Mouse (Mus musculus): ENCODE measurements around the gene Mdfi. TPM values are rescaled to one million over a fixed set of nuclear protein-coding genes. Genes with fewer than 3 reads are reported as not detected.
"Not testable (repeated sequence)": the region's sequence is repeated elsewhere in the genome, so short reads cannot be mapped to it uniquely, and the experiment has no call there.

The Mdfi gene
- polyA plus RNA-seq, 1 experiment from 2014 or later, result 3.6 TPM

DNA sequence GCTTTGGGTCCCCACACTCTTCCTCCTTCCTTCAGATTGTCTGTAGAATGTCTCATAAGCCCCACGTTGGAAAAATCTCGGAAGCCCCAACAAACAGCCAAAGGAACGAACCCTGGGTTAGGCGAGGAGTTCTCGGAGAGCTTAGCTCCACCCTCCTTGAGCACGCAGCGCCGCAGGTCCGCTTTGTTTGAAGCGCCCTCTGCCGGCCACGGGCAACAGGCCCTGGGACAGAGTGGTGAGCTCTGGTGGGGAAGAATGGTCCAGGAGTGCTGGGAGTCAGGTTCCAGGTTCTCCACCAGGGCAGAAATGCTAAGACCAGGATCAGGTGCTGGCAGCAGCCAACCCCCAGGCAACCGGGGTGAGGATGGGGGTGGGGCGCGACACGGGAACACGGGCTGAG lies 30.0 kb upstream of the Mdfi start:
- Histone ChIP-seq H3K36me3 (peaks cover 14% of the 10 kb centered on the region), H3K27me3 (peaks cover 6% of the 10 kb centered on the region; the same call in 1 of the 2 replicates), H3K4me2 (peak overlapping the region; percentile 37), H3K4me1 (replicated peaks) (0 out of 2 replicates have a peak, but pooled peaks cover 3% of the 10 kb centered on the region), H3K9ac (no peak overlapping the region), H3K27ac (replicated peaks) (no peak overlapping the region), H3K4me3 (no peak overlapping the region), H3K9me3 (no peaks in the 10 kb centered on the region)
- WGBS, result 2% methylated on average over 17 of the region's 17 CpGs
- ATAC-seq (ENCODE audit: low read depth), result peak; percentile 64

DNA sequence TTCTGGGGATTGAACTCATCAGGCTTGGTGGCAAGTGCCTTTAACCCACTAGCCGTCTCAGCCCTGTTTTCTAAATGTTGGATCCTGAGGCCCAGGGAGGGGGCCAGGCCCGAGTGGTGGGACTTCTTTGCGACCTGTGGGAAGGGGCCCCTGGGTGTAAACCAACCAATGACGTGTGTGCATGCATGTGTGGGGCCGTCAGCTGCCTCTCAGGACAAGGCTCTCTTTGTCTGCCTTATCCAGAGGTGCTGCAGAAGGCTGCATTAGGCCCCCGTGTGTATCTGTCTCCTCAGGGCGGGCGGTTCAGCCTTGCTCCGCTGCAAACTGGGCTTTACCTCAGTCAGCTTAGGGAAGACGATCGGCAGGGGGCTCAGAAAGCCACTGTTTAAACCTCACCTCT lies 28.9 kb upstream of the Mdfi start:
- H3K4me1 ChIP-seq (replicated peaks), result 0 out of 2 replicates have a peak, but pooled peaks cover 3% of the 10 kb centered on the region
- no peak overlapping the region for H3K4me3 ChIP-seq
- no peaks in the 10 kb centered on the region for H3K9me3 ChIP-seq
- no peak overlapping the region for H3K9ac ChIP-seq
- ATAC-seq (ENCODE audit: low read depth), result no peak
- no peak overlapping the region for H3K4me2 ChIP-seq
- no peaks in the 10 kb centered on the region for H3K27me3 ChIP-seq
- peaks cover 6% of the 10 kb centered on the region; the same call in 1 of the 2 replicates for H3K36me3 ChIP-seq
- no peak overlapping the region for H3K27ac ChIP-seq (replicated peaks)
- 14% methylated on average over 11 of the region's 11 CpGs for WGBS

DNA sequence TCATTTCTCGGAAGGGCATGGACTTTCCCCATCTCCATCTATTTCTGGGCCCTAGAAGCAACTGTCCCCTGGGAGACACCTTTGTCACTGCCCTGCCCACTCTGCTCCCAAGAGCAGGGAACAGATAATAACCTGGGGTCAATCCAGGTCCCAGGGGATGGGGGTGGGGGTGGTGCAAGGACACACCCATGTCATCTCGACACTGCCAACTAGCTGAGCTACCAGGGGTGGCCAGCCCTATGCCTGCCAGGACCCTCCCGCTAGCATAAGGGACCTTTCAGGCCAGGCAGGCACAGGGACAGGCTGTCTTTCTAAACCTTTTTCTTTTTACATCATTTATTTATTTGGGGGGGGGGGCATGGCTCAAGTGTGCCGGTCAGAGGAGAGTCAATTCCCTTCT lies 28.5 kb upstream of the Mdfi start:
- Histone ChIP-seq H3K4me2 (no peak overlapping the region), H3K36me3 (0 out of 2 replicates have a peak, but pooled peaks cover 2% of the 10 kb centered on the region), H3K4me1 (replicated peaks) (0 out of 2 replicates have a peak, but pooled peaks cover 3% of the 10 kb centered on the region), H3K4me3 (no peak overlapping the region), H3K9ac (no peak overlapping the region), H3K9me3 (0 out of 2 replicates have a peak, but pooled peaks cover under 1% of the 10 kb centered on the region), H3K27ac (replicated peaks) (no peak overlapping the region), H3K27me3 (no peaks in the 10 kb centered on the region)
- ATAC-seq (ENCODE audit: low read depth), result no peak
- WGBS, result 51% methylated on average over 4 of the region's 4 CpGs

DNA sequence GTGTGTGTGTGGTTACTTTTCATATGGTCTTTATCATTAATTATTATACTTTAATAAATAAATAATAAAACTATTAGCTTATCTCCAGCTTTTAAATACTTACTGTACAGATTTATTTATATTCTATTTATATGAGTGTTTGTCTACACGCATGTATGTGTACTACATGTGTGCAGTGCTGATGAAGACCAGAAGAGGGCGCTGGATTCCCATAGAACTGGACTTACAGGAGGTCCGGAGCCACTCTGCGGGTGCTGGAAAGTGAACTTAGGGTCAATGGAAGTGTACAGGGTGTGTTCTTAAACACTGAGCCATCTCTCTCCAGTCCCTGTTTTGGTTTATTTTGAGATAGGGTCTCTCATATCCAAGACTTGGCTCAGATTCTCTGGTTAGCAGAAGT lies 21.1 kb upstream of the Mdfi start:
- H3K4me3 ChIP-seq, result no peak overlapping the region
- peaks cover 7% of the 10 kb centered on the region; the same call in 1 of the 2 replicates for H3K9me3 ChIP-seq
- WGBS, result 78% methylated on average over 4 of the region's 4 CpGs

DNA sequence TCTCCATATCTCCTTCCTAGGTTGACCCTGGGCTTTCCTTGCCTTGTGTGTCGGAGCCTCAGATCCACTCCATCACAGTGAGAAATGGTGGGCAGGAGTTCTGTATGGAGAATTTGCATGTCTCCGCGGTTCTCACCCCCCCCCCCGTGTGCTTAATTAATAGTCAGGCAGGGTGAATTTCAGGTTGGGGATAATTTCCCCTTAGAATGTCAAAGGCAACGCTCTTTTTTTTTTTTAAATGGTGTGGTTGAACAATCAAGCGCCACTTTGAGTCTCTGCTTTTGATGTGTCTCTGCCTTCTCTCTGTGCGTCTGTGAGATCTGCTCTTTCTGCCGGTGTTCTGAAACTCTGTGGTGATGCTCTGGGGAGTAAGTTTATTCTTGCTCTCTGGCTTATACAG lies 20.4 kb upstream of the Mdfi start:
- H3K4me1 ChIP-seq (replicated peaks), result peaks cover 9% of the 10 kb centered on the region; the same call in 1 of the 2 replicates
- WGBS, result 69% methylated on average over 8 of the region's 8 CpGs
- H3K4me2 ChIP-seq, result no peak overlapping the region
- H3K27ac ChIP-seq (replicated peaks), result no peak overlapping the region
- H3K27me3 ChIP-seq, result peaks cover 16% of the 10 kb centered on the region
- ATAC-seq (ENCODE audit: low read depth), result no peak
- H3K9ac ChIP-seq, result no peak overlapping the region
- no peaks in the 10 kb centered on the region for H3K36me3 ChIP-seq
- no peak overlapping the region for H3K4me3 ChIP-seq
- H3K9me3 ChIP-seq, result peaks cover 7% of the 10 kb centered on the region; the same call in 1 of the 2 replicates

More for the DNA sequence above, 21.1 kb upstream of the Mdfi start:
- Histone ChIP-seq H3K9ac (no peak overlapping the region), H3K27ac (replicated peaks) (no peak overlapping the region), H3K36me3 (no peaks in the 10 kb centered on the region), H3K4me2 (no peak overlapping the region), H3K27me3 (peaks cover 16% of the 10 kb centered on the region), H3K4me1 (replicated peaks) (0 out of 2 replicates have a peak, but pooled peaks cover 9% of the 10 kb centered on the region)
- no peak for ATAC-seq (ENCODE audit: low read depth)

DNA sequence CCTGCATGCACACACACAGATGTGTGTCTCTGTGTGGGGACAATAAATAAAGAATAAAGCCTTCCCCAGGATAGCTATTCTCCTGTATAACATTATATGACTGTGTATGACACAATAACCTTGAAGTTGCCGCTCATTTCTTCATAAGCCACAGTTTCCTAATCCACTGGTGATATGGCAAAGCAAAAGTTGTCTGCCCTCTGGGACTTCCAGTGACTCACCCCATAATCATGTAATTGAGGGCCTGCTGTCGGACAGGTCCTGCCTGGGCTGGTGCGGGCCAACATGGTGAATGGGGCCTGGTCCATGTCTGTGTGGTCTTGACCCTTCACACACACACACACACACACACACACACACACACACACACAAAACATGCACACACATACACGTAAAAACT lies 19.3 kb upstream of the Mdfi start:
- Histone ChIP-seq H3K4me2 (no peak overlapping the region), H3K9me3 (peaks cover 7% of the 10 kb centered on the region; the same call in 1 of the 2 replicates), H3K27me3 (peaks cover 16% of the 10 kb centered on the region), H3K27ac (replicated peaks) (no peak overlapping the region), H3K4me1 (replicated peaks) (peaks cover 9% of the 10 kb centered on the region; the same call in 1 of the 2 replicates), H3K36me3 (no peaks in the 10 kb centered on the region), H3K9ac (no peak overlapping the region), H3K4me3 (no peak overlapping the region)
- no peak for ATAC-seq (ENCODE audit: low read depth)
- WGBS, result 89% methylated on average over 4 of the region's 4 CpGs

DNA sequence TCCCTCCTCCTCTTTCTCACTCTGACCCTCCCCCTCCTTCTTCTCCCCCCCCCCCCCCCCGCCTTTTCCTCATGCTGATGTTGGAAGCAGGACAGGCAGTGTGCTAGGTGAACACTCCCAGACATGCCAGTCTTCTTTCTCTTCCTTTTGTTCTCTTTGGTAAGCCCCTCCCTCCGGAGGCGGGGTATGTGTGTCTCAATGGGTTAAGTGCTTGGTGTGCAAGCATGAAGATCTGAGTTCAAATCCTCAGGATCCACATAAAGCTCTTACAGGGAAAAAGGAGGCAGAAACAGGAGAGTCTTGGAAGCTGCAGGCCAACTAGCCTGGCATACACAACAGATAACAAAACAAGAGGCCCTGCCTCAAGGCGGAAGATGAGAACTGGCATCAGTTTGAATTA lies 18.8 kb upstream of the Mdfi start:
- Histone ChIP-seq H3K36me3 (no peaks in the 10 kb centered on the region), H3K4me2 (no peak overlapping the region), H3K9ac (no peak overlapping the region), H3K27me3 (peaks cover 16% of the 10 kb centered on the region), H3K27ac (replicated peaks) (no peak overlapping the region), H3K4me1 (replicated peaks) (peaks cover 9% of the 10 kb centered on the region; the same call in 1 of the 2 replicates), H3K9me3 (peaks cover 7% of the 10 kb centered on the region; the same call in 1 of the 2 replicates), H3K4me3 (no peak overlapping the region)
- 92% methylated on average over 3 of the region's 4 CpGs for WGBS
- no peak for ATAC-seq (ENCODE audit: low read depth)

DNA sequence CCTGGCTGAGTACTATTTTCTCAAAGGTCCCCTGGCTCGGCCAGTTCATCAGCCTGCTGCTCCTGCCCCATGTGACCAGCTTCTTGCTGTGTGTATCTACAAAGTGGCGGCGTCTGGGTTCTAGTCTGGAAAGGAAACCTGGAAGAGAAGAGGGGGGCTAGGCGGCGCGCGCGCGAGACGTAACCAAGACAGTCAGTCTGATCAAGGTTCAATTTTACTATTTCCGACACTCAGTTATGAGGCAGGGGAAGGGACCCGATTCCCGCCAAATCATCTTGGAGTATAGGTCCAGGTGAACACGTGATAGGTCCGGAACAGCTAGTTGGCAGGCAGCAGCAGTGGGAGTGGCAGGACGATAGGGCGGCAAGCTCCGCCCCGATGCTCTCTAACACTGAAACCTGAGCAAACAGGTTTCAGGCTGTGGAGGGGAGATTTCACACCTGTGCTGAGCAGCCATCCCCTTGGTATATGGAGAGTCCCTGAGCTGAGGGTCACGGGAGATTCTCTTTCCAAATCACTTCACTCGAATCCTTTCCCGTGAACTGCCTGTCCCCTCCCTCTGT lies 17.4 kb upstream of the Mdfi start:
- ATAC-seq (ENCODE audit: low read depth); H3K4me1 ChIP-seq (replicated peaks); H3K27ac ChIP-seq (replicated peaks); H3K36me3 ChIP-seq; H3K9me3 ChIP-seq; H3K9ac ChIP-seq: not testable (repeated sequence)
- peaks cover 16% of the 10 kb centered on the region for H3K27me3 ChIP-seq
- peak overlapping the region; percentile 9; the same call in 1 of the 2 replicates for H3K4me3 ChIP-seq
- WGBS, result 18% methylated on average over 22 of the region's 22 CpGs
- peak overlapping the region; percentile 46 for H3K4me2 ChIP-seq

DNA sequence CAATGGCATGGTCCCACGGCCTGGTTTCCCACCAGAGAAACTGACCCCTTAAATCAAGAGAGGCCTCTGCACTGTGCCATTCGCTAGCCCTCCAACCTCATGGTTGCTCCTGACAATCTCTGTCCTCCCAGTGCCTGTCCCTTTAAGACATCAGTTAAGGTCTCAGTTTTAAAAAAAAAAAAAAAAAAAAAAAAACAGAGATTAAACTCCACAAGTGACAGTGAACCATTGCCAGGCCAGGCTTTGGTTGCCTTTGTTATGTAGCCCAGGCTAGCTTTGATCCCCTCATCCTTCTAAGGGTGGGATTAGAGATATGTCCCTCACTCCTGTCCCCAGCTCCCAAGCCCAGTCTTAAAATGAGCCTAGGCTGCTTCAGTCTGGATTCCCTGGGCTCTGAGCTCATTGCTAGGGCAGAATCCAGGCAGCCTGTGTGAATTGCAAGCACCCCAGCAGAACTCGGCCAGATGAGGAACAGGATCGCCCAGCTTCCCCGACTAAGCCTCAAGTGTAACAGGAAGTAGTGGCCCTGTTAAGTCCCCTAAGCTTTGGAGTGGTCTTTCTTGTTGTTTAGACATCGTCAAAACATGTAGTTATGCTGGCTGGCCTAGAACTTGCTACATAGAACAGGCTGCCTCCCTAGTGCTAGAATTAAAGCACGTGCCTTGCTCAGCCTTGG lies 16.3 kb upstream of the Mdfi start:
- peaks cover 16% of the 10 kb centered on the region for H3K27me3 ChIP-seq
- 84% methylated on average over 7 of the region's 7 CpGs for WGBS
- H3K9ac ChIP-seq, result no peak overlapping the region
- H3K4me3 ChIP-seq, result no peak overlapping the region
- peaks cover 9% of the 10 kb centered on the region; the same call in 1 of the 2 replicates for H3K4me1 ChIP-seq (replicated peaks)
- no peaks in the 10 kb centered on the region for H3K36me3 ChIP-seq
- H3K9me3 ChIP-seq, result peaks cover 3% of the 10 kb centered on the region; the same call in 1 of the 2 replicates
- H3K27ac ChIP-seq (replicated peaks), result no peak overlapping the region
- ATAC-seq (ENCODE audit: low read depth), result no peak
- no peak overlapping the region for H3K4me2 ChIP-seq

DNA sequence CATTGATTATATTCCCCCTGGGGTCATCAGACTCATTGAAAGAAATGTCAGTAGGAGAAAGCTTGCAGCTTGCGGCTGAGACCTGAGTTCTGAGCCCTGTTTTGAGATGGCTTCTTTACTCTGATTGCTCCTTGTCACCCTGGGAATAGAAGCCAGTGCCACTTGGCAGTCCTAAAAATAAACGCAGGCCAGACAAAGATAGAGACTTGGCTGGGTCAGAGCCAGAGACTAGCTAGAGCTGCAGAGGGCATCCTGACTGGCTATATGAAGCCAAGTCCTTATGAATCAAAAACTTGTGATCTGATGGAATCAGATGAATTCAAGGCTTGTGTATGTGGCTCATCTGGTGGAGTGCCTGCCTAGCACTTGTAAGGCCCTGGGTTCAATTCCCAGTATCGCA lies 15.5 kb upstream of the Mdfi start:
- Histone ChIP-seq H3K9ac (no peak overlapping the region), H3K4me2 (no peak overlapping the region), H3K27me3 (peaks cover 16% of the 10 kb centered on the region), H3K36me3 (no peaks in the 10 kb centered on the region), H3K4me1 (replicated peaks) (peaks cover 9% of the 10 kb centered on the region; the same call in 1 of the 2 replicates), H3K27ac (replicated peaks) (no peak overlapping the region), H3K4me3 (no peak overlapping the region), H3K9me3 (no peaks in the 10 kb centered on the region)
- ATAC-seq (ENCODE audit: low read depth), result no peak
- 61% methylated on average over 3 of the region's 3 CpGs for WGBS

DNA sequence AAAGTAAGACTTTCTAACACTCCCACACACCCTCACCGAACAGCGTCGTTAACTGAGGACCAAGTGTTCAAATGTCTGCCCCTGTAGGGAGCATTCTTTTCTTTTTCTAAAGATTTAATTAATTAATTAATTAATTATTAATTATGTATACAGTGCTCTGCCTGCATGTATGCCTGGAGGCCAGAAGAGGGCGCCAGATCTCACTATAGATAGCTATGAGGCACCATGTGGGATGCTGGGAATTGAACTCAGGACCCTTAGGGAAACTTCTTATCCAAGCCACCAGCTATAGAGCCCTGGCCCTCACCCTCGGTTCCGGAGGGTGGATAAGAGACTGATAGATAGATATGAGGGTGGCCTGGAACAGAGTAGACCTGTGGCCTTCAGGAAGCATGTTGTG lies 13.5 kb upstream of the Mdfi start:
- peaks cover 4% of the 10 kb centered on the region; the same call in 1 of the 2 replicates for H3K9me3 ChIP-seq
- H3K27ac ChIP-seq (replicated peaks), result no peak overlapping the region
- H3K4me2 ChIP-seq, result no peak overlapping the region
- H3K36me3 ChIP-seq, result no peaks in the 10 kb centered on the region
- no peak overlapping the region for H3K4me3 ChIP-seq
- H3K27me3 ChIP-seq, result peaks cover 16% of the 10 kb centered on the region
- H3K9ac ChIP-seq, result no peak overlapping the region
- peaks cover 9% of the 10 kb centered on the region; the same call in 1 of the 2 replicates for H3K4me1 ChIP-seq (replicated peaks)
- 82% methylated on average over 6 of the region's 6 CpGs for WGBS
- ATAC-seq (ENCODE audit: low read depth), result no peak

DNA sequence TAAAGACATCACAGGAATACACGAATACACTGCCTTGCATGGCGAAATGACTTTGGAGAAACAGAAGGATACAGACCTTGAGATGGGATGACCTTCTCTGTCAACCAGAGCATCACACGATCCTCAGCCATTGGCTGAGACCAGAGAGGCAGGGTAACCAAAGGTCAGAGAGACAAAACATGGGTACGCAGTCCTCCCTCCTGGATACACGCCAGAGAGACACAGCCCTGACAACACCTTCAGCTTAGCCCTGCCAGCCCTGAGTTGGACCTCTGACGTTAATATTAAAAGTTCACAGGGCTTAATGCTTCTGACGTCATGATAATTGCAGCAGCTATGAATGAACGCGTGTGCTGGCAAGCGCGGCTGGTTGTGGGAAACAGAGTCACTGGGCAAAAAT lies 11.1 kb upstream of the Mdfi start:
- Histone ChIP-seq H3K9ac (no peak overlapping the region), H3K9me3 (peaks cover 4% of the 10 kb centered on the region; the same call in 1 of the 2 replicates), H3K4me2 (no peak overlapping the region), H3K4me3 (no peak overlapping the region), H3K27ac (replicated peaks) (no peak overlapping the region), H3K36me3 (no peaks in the 10 kb centered on the region), H3K4me1 (replicated peaks) (no peaks in the 10 kb centered on the region; the same call in 1 of the 2 replicates), H3K27me3 (no peaks in the 10 kb centered on the region)
- WGBS, result 79% methylated on average over 11 of the region's 11 CpGs
- ATAC-seq (ENCODE audit: low read depth), result no peak
